Mouse (Mus musculus): ENCODE measurements at regions not wholly inside any gene's neighbourhood (a gene's known extent, or its start where the extent isn't known, plus 50 kb on each side); places are given as distances from the start of the nearest gene placed in this dataset.

GRCm38 (mm10) chr13:113536306-113536705, 82.1 kb downstream of the Snx18 start:
- ATAC-seq (ENCODE audit: extremely low read depth, insufficient number of reproducible peaks, low FRiP score, poor library complexity, severe bottlenecking), result no peak

DNA sequence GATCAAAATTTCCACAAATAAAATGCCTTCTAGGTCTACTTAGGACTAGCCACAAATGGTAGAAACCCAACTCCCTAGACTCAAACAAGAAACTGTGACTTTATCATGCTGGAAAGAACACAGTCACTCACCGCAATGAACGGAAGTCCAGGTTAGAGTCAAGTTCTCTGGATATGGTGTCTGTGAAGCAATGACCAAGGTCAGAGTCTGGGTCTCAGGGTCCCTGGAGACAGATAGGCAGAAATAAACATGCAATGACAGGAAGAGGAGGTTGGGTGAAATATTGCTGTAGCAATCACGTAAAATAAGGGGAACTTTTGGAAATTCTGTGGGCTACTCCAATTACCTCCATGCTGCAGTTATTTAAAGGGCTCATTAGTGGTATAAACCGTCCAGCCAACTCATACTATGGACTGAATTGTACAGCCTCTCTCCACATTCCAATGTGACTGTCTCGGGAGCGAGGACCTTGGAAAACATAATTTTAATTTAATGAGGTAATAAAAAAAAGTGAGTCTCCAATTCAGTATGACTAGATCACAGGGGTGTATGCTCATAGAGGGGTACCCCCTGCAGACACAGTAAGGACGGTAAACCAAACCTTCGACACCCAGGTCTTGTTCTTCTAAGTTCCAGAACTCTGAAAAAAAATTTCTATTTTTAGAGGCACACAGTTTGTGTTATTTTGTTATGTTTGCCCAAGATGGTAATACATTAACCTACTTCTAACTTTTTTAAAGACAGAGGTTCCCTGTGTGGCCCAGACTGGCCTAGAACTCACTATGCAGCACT, 83.5 kb downstream of the Snx18 start:
- 0 out of 2 replicates have a peak, but pooled peaks have one; percentile 15 for ATAC-seq (ENCODE audit: extremely low read depth, insufficient number of reproducible peaks, low FRiP score, poor library complexity, severe bottlenecking)

DNA sequence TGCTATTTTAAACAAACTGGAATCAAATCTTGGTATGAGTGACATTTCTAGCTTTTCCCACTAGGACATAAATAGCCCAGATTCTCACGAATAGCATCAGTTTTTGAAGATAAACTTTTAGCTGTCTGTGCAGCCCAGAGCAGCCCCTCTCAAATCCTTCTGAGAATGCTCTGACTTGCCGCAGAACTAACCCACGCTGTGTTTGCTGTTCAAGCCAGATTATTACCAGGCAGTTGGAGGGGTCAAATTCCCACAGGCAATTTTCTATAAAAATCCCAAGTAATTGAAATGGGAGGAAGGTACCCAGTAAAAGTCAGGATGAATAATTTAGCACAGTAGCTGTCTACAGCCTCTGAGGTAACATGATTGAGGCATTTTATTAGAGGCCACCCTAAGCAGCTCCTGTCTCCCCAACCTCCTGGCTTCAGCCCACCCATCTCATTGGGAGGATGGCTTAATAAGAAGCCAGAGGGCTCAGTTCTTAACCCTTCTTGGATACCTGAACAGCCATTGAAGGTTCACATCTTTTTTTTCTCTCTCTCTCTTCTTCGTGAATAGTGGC, 84.4 kb downstream of the Snx18 start:
- no peak for ATAC-seq (ENCODE audit: extremely low read depth, insufficient number of reproducible peaks, low FRiP score, poor library complexity, severe bottlenecking)

DNA sequence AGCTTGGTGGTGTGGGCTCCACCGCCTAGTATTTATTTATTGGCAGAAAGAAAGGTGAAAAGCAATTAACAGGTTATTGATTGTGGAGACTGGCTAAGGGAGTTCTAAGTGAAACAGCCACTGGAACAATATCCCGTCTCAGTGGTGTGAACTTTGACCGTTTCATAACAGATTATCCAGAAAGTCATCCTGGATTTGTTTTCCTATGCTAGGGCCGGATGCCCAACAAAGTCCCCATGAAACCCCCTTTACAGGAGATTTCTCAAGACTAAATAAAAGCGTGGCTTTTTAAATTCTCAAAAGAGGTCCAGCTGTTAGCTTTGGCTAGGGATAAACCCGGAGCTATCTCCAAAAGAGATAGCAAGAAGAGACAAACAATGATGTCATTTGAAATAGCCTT, 91.4 kb downstream of the Snx18 start:
- no peak for ATAC-seq (ENCODE audit: extremely low read depth, insufficient number of reproducible peaks, low FRiP score, poor library complexity, severe bottlenecking)

- no peak for ATAC-seq (ENCODE audit: extremely low read depth, insufficient number of reproducible peaks, low FRiP score, poor library complexity, severe bottlenecking)
Measured at GRCm38 (mm10) chr13:113523503-113523902, 94.9 kb downstream of the Snx18 start.

GRCm38 (mm10) chr13:113518144-113518543, 100.2 kb downstream of the Snx18 start:
- ATAC-seq (ENCODE audit: extremely low read depth, insufficient number of reproducible peaks, low FRiP score, poor library complexity, severe bottlenecking), result no peak

DNA sequence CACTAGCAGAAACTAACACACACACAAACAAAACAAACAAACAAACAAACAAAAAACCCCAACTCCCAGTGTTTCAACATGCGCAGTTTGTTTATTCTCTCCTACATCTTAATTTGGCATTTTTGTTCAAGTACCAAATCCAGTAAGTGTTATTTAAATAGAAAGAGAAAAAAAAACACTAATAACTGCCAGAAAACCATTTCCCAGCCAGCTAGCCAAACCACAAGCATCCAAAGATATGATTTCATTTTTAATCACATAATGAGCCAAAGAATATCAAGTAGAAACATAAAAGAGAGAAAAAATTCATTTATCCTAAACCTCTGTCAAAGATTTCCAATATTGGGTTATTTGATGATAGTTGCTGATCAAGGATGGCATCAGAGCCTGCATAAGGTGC, 102.3 kb downstream of the Snx18 start:
- no peak for ATAC-seq (ENCODE audit: extremely low read depth, insufficient number of reproducible peaks, low FRiP score, poor library complexity, severe bottlenecking)

GRCm38 (mm10) chr13:113515162-113515600, 103.2 kb downstream of the Snx18 start:
- ATAC-seq (ENCODE audit: extremely low read depth, insufficient number of reproducible peaks, low FRiP score, poor library complexity, severe bottlenecking), result 0 out of 2 replicates have a peak, but pooled peaks have one; percentile 36

- no peak for ATAC-seq (ENCODE audit: extremely low read depth, insufficient number of reproducible peaks, low FRiP score, poor library complexity, severe bottlenecking)
Measured at GRCm38 (mm10) chr13:113509403-113510185, 108.8 kb downstream of the Snx18 start.

DNA sequence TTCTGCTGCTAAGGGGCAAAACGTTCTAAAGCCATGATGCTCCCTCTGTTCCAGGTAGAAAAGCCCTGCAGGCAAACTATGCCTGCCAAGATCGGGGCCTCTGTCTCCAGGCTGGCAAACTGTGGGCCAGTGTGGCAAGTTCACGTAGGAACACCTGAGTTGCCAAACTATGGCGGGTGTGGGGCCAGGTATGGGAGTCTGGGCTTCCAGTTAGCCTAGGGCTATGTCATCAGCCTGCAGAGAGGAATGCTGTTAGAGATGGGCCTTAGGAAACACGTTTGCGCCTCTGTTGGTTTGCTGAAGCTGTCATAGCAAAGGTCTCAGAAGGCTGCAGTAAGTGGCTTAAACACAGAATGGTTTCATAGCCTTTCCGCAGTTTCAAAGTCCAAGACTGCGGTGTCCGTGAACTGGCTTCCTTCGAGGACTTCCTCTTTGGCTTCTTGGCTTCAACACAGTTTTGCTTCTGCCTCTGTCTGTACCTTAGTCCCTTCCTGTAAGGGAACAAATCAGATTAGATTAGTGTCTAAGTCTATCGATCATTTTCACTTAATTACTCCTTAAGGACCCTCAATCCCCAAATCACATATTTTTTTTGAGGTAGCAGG, 110.1 kb downstream of the Snx18 start:
- 0 out of 2 replicates have a peak, but pooled peaks have one; percentile 23 for ATAC-seq (ENCODE audit: extremely low read depth, insufficient number of reproducible peaks, low FRiP score, poor library complexity, severe bottlenecking)

DNA sequence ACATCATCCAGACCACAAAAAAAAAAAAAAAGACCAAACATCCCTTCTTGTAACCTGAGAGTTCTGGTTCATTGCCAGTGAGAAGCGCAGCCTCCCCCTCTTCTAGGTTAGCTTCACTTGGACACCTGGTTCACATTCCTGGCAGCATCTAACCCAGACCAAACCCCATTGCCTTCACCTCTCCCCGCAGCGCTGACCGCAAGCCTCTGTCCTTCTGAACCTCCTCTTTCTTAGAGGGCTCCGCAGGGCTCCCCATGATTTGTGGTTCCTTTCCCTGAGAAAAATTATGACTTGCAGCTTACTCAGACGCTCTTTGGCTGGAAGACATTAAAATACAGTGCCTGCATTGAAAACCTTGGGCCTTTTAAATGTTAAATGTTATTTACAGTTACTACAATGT, 115.8 kb downstream of the Snx18 start:
- ATAC-seq (ENCODE audit: extremely low read depth, insufficient number of reproducible peaks, low FRiP score, poor library complexity, severe bottlenecking), result no peak

DNA sequence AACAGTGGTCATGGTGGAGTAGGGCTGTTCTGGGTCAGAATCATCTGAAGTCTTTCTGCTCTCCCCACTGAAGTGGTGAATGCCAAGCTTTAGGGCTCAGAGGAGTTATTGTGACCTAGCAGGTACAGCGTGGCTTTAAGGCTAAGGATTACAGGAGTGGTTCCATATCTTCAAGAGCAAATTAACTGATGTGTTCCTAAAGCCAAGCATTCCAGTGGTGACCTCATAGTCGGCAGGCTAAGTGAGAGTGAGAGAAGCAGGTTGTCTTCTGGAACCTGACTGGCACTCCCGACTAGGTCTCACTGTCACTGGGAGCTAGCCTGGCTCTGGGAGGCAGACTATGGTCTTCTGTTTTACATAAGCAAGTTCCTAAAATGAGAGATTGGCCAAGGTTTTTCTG, 116.3 kb downstream of the Snx18 start:
- ATAC-seq (ENCODE audit: extremely low read depth, insufficient number of reproducible peaks, low FRiP score, poor library complexity, severe bottlenecking), result no peak

GRCm38 (mm10) chr13:113500373-113500990, 117.9 kb downstream of the Snx18 start:
- peak; percentile 79 for ATAC-seq (ENCODE audit: extremely low read depth, insufficient number of reproducible peaks, low FRiP score, poor library complexity, severe bottlenecking)

DNA sequence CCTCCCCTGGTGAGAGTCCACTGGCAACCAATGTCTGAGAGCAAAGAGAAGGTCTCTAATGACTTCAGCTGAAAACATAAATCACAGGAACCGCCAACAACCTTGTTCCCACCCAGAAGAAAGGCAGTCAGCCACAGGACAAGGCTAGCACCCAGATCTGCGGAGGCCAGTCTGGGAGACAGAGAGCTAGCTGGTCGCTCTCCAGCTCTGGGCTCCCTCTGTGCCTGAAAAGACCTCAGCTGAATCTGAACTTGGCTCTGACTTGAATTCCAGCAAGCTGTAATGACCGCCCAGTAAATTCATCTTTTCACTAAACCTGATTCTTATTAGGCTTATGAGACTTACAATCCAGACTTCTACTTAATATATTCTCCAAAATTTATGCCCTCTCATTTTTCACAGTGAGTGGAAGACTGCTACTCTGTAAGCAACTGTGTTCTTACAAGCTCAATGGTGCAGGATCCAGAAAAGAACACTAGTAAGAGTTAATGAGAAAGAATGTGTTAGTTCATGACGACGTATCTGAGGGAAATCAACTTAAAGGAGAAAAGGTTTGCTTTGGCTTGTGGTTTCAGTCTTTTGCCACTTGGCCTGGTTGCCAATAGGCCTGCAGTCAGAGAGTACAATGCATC, 119.2 kb downstream of the Snx18 start:
- ATAC-seq (ENCODE audit: extremely low read depth, insufficient number of reproducible peaks, low FRiP score, poor library complexity, severe bottlenecking), result no peak

GRCm38 (mm10) chr13:113495595-113496285, 122.6 kb downstream of the Snx18 start:
- no peak for ATAC-seq (ENCODE audit: extremely low read depth, insufficient number of reproducible peaks, low FRiP score, poor library complexity, severe bottlenecking)

- ATAC-seq (ENCODE audit: extremely low read depth, insufficient number of reproducible peaks, low FRiP score, poor library complexity, severe bottlenecking), result no peak
Measured at GRCm38 (mm10) chr13:113495136-113495535, 123.2 kb downstream of the Snx18 start.

DNA sequence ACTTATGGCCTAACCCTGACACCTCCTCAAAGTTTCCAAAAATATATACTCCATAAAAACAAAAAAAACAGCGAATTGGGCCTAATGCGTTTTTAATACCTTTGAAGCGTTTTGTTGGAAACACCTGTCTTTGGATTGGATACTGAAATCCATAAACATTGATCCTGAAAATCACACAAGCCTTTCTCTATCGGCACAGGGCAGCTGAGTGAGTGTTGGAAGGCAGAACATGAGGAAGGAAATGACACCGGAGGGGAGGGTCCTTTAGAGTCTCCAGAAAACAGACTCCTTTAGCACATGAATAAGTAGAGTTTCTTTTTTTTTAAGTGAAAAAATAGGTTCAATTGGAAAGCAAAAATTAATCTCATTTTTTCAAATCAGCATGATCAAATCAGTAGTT, 123.7 kb downstream of the Snx18 start:
- ATAC-seq (ENCODE audit: extremely low read depth, insufficient number of reproducible peaks, low FRiP score, poor library complexity, severe bottlenecking), result no peak

All from neutrophil, adult 5-6 weeks (primary cell).